Mouse (Mus musculus) C2C12 (cell line): Measurements from ENCODE around the gene Car11.

Experiments used
- CTCF ChIP-seq: IDR thresholded peaks from one replicate; pipeline ENCODE4 v1.5.1; 2011; ENCODE audit not compliant: control insufficient read depth, insufficient read depth, insufficient read length
- MAX ChIP-seq: IDR thresholded peaks from one replicate; pipeline ENCODE4 v1.6.1; 2011; ENCODE audit warnings: mild to moderate bottlenecking, control low read depth
- MYOD1 ChIP-seq: IDR thresholded peaks from one replicate; pipeline ENCODE4 v1.6.1; 2011; ENCODE audit warnings: low read depth; ENCODE audit not compliant: control insufficient read depth, insufficient read length
- MYOG ChIP-seq: IDR thresholded peaks from one replicate; pipeline ENCODE4 v1.6.1; 2011; ENCODE audit not compliant: control insufficient read depth, insufficient read length; ENCODE audit errors: extremely low read depth

- TF ChIP-seq MYOD1 (no peak), CTCF (no peak), MAX (no peak), MYOG (no peak)
Observed at GRCm38 (mm10) chr7:45741308-45741707, 41.7 kb downstream of the Car11 start.
